Mouse (Mus musculus): ENCODE data around the gene Bspry. TPM values are rescaled to one million over a fixed set of nuclear protein-coding genes. Genes with fewer than 3 reads are reported as not detected.

Gene Bspry
- polyA plus RNA-seq, 1 experiment from 2014 or later, result 47.9 TPM

DNA sequence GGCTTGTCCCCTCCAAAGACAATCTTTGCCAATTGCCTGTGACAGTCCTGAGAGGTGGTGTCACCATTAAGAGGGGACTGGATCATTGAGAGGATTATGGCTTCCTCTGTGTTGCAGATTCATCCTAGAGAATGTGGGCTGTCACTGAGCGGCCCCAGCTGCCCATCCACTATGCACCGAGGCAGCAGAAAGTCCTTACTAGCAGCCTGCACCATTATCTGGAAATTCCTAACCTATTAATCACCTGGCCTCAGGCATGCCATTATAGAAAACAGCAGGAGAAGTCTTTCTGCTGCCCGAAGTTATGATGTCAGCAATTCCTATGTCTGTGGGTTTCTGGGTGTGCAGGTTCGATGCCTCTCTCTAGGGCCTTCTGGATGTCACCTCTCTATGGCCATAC is 38.9 kb upstream of the Bspry start:
- no peaks in the 10 kb centered on the region for H3K4me1 ChIP-seq (replicated peaks; ENCODE audit: control insufficient read depth, insufficient read depth, low read length)
- H3K4me2 ChIP-seq (ENCODE audit: low read depth, low read length), result no peak overlapping the region
- 52% methylated on average over 4 of the region's 4 CpGs for WGBS
- H3K27me3 ChIP-seq (ENCODE audit: control insufficient read depth, insufficient read depth, low read depth, low read length), result no peaks in the 10 kb centered on the region
- no peak overlapping the region for H3K9ac ChIP-seq (ENCODE audit: low read length)
- no peaks in the 10 kb centered on the region for H3K36me3 ChIP-seq (ENCODE audit: control insufficient read depth, insufficient read depth, low read length)
- H3K9me3 ChIP-seq (ENCODE audit: control insufficient read depth, low read length), result no peaks in the 10 kb centered on the region
- no peak overlapping the region for H3K27ac ChIP-seq (ENCODE audit: low read length)
- H3K4me3 ChIP-seq (ENCODE audit: low read length), result no peak overlapping the region
- no peak for ATAC-seq (ENCODE audit: low read depth)

DNA sequence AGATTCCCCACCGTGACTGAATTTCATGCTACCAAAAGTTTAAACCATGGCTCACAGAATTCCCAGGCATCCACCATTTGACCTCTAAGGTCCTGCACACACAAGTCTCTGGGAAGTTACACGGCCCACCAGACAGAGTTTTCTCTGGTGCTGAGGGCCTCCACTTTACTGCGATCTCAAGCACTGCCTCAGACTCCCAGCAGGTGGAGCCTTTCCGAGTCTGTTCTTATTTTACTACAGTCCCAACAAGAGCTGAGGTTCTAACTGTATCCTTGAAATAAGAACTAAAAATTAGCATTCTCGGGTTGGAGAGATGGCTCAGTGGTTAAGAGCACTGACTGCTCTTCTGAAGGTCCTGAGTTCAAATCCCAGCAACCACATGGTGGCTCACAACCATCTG is 24.9 kb upstream of the Bspry start:
- WGBS, result 43% methylated on average over 5 of the region's 5 CpGs
- peak; percentile 40; the same call in 1 of the 2 replicates for ATAC-seq (ENCODE audit: low read depth)
- H3K4me2 ChIP-seq (ENCODE audit: low read depth, low read length), result no peak overlapping the region

DNA sequence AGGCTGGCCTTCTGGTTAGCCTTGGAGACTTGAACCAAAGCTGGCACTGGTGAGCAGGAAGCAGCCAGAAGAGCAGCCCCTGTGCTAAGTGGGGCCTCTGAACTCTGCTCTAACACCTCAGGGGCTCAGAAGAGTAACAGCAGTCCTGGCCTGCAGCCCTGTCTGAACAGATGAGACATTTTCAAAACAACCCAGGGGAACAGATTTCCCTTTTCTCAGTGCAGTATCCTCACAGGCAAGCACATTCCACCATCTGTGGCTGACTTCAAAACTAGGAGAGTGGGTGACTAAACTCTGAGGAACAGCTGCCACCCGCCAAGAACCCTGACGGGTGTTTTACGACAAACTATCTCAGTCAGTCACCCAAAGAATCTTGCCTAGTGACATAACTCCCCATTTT is 20.8 kb upstream of the Bspry start:
- no peak overlapping the region for H3K27ac ChIP-seq (ENCODE audit: low read length)

More for the DNA sequence above, 24.9 kb upstream of the Bspry start:
- Histone ChIP-seq H3K9ac (ENCODE audit: low read length) (no peak overlapping the region), H3K4me3 (ENCODE audit: low read length) (no peak overlapping the region), H3K36me3 (ENCODE audit: control insufficient read depth, insufficient read depth, low read length) (no peaks in the 10 kb centered on the region; the same call in 1 of the 2 replicates), H3K9me3 (ENCODE audit: control insufficient read depth, low read length) (no peaks in the 10 kb centered on the region), H3K4me1 (replicated peaks; ENCODE audit: control insufficient read depth, insufficient read depth, low read length) (no peaks in the 10 kb centered on the region), H3K27ac (ENCODE audit: low read length) (no peak overlapping the region), H3K27me3 (ENCODE audit: control insufficient read depth, insufficient read depth, low read depth, low read length) (no peaks in the 10 kb centered on the region)

DNA sequence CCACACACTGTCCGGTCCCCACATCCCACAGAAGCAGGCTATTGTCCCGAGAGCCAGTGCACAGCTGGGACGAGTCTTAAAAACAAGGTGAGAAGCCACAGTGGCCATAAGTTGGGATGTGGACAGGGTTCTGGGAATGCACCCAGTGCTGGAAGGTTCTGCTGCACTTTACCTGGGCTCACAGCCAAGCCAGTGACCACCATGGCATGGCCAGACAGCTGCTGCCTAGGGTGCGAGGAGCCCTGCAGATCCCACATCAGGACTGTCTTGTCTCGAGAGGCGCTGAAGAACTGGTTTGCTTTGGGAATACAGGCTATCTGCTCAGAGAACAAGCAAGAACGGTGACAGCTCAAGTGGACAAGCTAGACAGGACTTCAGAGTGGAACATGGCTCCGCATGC is 19.5 kb upstream of the Bspry start:
- no peaks in the 10 kb centered on the region for H3K27me3 ChIP-seq (ENCODE audit: control insufficient read depth, insufficient read depth, low read depth, low read length)
- WGBS, result 85% methylated on average over 8 of the region's 8 CpGs

More for the DNA sequence above, 20.8 kb upstream of the Bspry start:
- no peak overlapping the region for H3K9ac ChIP-seq (ENCODE audit: low read length)
- no peaks in the 10 kb centered on the region; the same call in 1 of the 2 replicates for H3K36me3 ChIP-seq (ENCODE audit: control insufficient read depth, insufficient read depth, low read length)
- WGBS, result 47% methylated on average over 3 of the region's 3 CpGs
- no peaks in the 10 kb centered on the region for H3K9me3 ChIP-seq (ENCODE audit: control insufficient read depth, low read length)
- no peak overlapping the region for H3K4me3 ChIP-seq (ENCODE audit: low read length)
- no peaks in the 10 kb centered on the region for H3K4me1 ChIP-seq (replicated peaks; ENCODE audit: control insufficient read depth, insufficient read depth, low read length)
- no peaks in the 10 kb centered on the region for H3K27me3 ChIP-seq (ENCODE audit: control insufficient read depth, insufficient read depth, low read depth, low read length)
- ATAC-seq (ENCODE audit: low read depth), result peak; percentile 87
- H3K4me2 ChIP-seq (ENCODE audit: low read depth, low read length), result no peak overlapping the region

DNA sequence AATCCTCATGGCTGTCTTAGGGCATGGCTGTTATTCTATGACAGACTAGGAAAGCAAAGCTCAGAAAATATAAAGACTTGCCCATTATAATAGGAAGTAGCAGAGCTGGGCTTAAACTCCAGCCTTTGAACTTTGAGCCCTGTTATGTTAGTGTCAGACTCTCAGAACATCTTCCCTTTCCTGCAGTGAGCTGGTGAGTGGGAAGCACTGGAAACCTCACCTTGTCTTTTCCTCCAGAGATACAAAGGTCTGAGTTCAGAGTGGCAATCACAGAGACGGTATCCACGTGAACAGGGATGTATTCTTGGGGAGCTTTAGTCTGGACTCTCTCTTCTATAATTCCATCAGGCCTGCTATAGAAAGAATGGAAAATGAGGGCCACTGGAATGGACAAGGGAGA is 16.7 kb upstream of the Bspry start:
- ATAC-seq (ENCODE audit: low read depth), result no peak
- Histone ChIP-seq H3K27ac (ENCODE audit: low read length) (no peak overlapping the region), H3K27me3 (ENCODE audit: control insufficient read depth, insufficient read depth, low read depth, low read length) (no peaks in the 10 kb centered on the region), H3K4me2 (ENCODE audit: low read depth, low read length) (no peak overlapping the region), H3K36me3 (ENCODE audit: control insufficient read depth, insufficient read depth, low read length) (0 out of 2 replicates have a peak, but pooled peaks cover under 1% of the 10 kb centered on the region), H3K9ac (ENCODE audit: low read length) (no peak overlapping the region), H3K9me3 (ENCODE audit: control insufficient read depth, low read length) (no peaks in the 10 kb centered on the region), H3K4me1 (replicated peaks; ENCODE audit: control insufficient read depth, insufficient read depth, low read length) (no peaks in the 10 kb centered on the region), H3K4me3 (ENCODE audit: low read length) (no peak overlapping the region)
- WGBS, result 89% methylated on average over 2 of the region's 2 CpGs

More for the DNA sequence above, 19.5 kb upstream of the Bspry start:
- Histone ChIP-seq H3K27ac (ENCODE audit: low read length) (no peak overlapping the region), H3K9me3 (ENCODE audit: control insufficient read depth, low read length) (no peaks in the 10 kb centered on the region), H3K9ac (ENCODE audit: low read length) (no peak overlapping the region), H3K36me3 (ENCODE audit: control insufficient read depth, insufficient read depth, low read length) (no peaks in the 10 kb centered on the region; the same call in 1 of the 2 replicates), H3K4me1 (replicated peaks; ENCODE audit: control insufficient read depth, insufficient read depth, low read length) (no peaks in the 10 kb centered on the region), H3K4me3 (ENCODE audit: low read length) (no peak overlapping the region), H3K4me2 (ENCODE audit: low read depth, low read length) (no peak overlapping the region)
- no peak for ATAC-seq (ENCODE audit: low read depth)

- no peak overlapping the region for H3K9ac ChIP-seq (ENCODE audit: low read length)
- H3K27me3 ChIP-seq (ENCODE audit: control insufficient read depth, insufficient read depth, low read depth, low read length), result no peaks in the 10 kb centered on the region
- no peak overlapping the region for H3K4me3 ChIP-seq (ENCODE audit: low read length)
- no peaks in the 10 kb centered on the region for H3K9me3 ChIP-seq (ENCODE audit: control insufficient read depth, low read length)
- H3K4me1 ChIP-seq (replicated peaks; ENCODE audit: control insufficient read depth, insufficient read depth, low read length), result 0 out of 2 replicates have a peak, but pooled peaks cover 4% of the 10 kb centered on the region
- no peak overlapping the region for H3K4me2 ChIP-seq (ENCODE audit: low read depth, low read length)
- WGBS, result 89% methylated on average over 1 of the region's 1 CpGs
- no peak overlapping the region for H3K27ac ChIP-seq (ENCODE audit: low read length)
- ATAC-seq (ENCODE audit: low read depth), result no peak
- peaks cover 5% of the 10 kb centered on the region for H3K36me3 ChIP-seq (ENCODE audit: control insufficient read depth, insufficient read depth, low read length)
Observed at GRCm38 (mm10) chr4:62468158-62468557, 11.7 kb upstream of the Bspry start.

DNA sequence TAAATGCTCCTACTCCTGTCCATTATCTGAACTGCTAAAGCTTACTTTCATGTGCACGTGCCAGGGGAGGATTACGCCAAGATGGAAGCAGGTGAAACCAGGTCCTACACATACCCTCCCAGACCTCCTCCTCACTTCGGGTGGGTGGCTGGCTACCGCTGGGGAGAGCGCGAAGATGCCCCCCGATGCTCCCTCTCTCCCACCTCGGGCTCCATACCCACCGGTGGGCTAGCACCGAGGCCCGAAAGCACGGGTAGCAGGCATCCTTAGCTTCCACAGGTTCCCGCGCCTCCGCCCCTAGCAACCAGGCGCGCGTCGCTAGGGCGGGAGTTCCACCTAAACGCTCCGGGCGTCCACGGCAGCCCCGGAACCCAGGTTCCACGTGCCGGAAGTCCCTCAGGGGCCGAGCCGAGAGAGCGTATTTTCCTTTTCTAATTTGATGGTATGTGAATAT is 9.2 kb upstream of the Bspry start, which contains the start of gene Wdr31:
Gene Wdr31, minus strand, starts transcription at position 299 of the 454 bp plus-strand sequence.
- Histone ChIP-seq H3K36me3 (ENCODE audit: control insufficient read depth, insufficient read depth, low read length) (peaks cover 5% of the 10 kb centered on the region), H3K9ac (ENCODE audit: low read length) (peak within 1 kb of the TSS; percentile 74), H3K27me3 (ENCODE audit: control insufficient read depth, insufficient read depth, low read depth, low read length) (no peaks in the 10 kb centered on the region), H3K4me2 (ENCODE audit: low read depth, low read length) (peak within 1 kb of the TSS; percentile 80), H3K27ac (ENCODE audit: low read length) (no peak within 1 kb of the TSS), H3K9me3 (ENCODE audit: control insufficient read depth, low read length) (no peaks in the 10 kb centered on the region), H3K4me3 (ENCODE audit: low read length) (peak within 1 kb of the TSS; percentile 77), H3K4me1 (replicated peaks; ENCODE audit: control insufficient read depth, insufficient read depth, low read length) (0 out of 2 replicates have a peak, but pooled peaks cover 4% of the 10 kb centered on the region)
- ATAC-seq (ENCODE audit: low read depth), result peak; percentile 92
- WGBS, result under 1% methylated on average over 30 of the region's 30 CpGs

DNA sequence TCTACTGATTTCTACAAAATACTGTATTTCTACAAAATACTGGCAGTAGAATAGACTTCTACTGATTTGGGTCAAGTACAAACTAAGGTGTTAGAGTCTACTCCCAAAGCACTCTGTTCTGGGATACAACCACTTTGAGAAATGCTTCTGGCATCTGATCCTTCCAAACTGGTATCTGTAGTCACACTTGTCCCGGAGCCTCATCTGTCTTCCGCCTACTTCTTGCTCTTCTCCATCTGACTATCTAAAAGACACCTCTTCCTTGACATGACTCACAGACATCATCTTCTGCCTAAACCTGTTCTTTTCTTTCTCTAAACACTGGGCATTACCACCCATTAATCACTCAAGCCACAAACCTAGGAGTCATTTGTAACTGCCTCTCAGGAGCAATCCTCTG is 7.8 kb upstream of the Bspry start:
- 98% methylated on average over 2 of the region's 2 CpGs for WGBS
- Histone ChIP-seq H3K27me3 (ENCODE audit: control insufficient read depth, insufficient read depth, low read depth, low read length) (no peaks in the 10 kb centered on the region), H3K4me1 (replicated peaks; ENCODE audit: control insufficient read depth, insufficient read depth, low read length) (0 out of 2 replicates have a peak, but pooled peaks cover 9% of the 10 kb centered on the region), H3K4me3 (ENCODE audit: low read length) (no peak overlapping the region), H3K9me3 (ENCODE audit: control insufficient read depth, low read length) (no peaks in the 10 kb centered on the region), H3K36me3 (ENCODE audit: control insufficient read depth, insufficient read depth, low read length) (peaks cover 5% of the 10 kb centered on the region), H3K4me2 (ENCODE audit: low read depth, low read length) (no peak overlapping the region), H3K9ac (ENCODE audit: low read length) (no peak overlapping the region), H3K27ac (ENCODE audit: low read length) (no peak overlapping the region)
- no peak for ATAC-seq (ENCODE audit: low read depth)

DNA sequence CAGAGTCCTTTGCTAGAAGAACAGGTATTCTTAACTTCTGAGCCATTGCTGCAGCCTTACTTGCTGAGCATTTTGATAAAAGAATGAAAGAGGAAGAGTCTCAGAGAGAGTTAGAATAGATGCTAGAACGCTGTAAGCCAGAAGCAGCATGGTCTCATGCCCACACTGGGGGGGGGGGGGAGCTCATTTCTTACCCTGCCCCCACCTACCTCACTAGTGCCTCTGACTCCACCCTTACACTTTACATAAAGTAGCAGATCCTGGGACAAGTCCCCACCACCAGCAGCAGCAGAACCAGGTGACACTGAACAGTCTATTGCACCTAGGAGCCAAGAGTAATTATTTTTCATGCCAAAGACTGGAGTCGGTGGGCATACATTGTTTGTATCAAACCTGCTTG is 4.7 kb upstream of the Bspry start:
- no peak overlapping the region for H3K4me3 ChIP-seq (ENCODE audit: low read length)
- no peaks in the 10 kb centered on the region for H3K9me3 ChIP-seq (ENCODE audit: control insufficient read depth, low read length)
- H3K9ac ChIP-seq (ENCODE audit: low read length), result no peak overlapping the region
- no peak for ATAC-seq (ENCODE audit: low read depth)
- peaks cover 2% of the 10 kb centered on the region; the same call in 1 of the 2 replicates for H3K27me3 ChIP-seq (ENCODE audit: control insufficient read depth, insufficient read depth, low read depth, low read length)
- H3K36me3 ChIP-seq (ENCODE audit: control insufficient read depth, insufficient read depth, low read length), result no peaks in the 10 kb centered on the region
- WGBS, result 56% methylated on average over 2 of the region's 2 CpGs
- no peak overlapping the region for H3K4me2 ChIP-seq (ENCODE audit: low read depth, low read length)
- peak overlapping the region; percentile 36 for H3K27ac ChIP-seq (ENCODE audit: low read length)
- H3K4me1 ChIP-seq (replicated peaks; ENCODE audit: control insufficient read depth, insufficient read depth, low read length), result peaks cover 19% of the 10 kb centered on the region

Measured in lung, embryonic 16.5 days (tissue).